Mouse (Mus musculus): ENCODE results near the gene Cep97.

DNA sequence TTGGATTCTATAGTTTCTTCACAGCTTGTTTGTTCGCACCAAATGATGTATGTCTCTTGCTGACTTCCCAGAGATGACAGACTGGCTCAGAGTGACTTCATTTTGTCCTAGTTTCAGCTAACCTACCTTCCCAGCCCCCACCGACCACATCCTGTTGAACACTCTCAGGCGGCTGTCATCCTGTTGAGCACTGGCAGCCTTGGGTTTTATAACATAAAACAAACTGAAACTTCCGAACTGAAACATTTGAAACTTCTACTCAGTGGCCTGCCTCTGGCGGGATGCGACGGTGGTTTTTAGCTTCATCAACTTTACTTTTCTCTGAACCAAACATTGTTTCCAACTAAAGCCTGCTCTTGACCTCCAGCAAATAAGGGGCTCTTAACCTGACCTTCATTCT, 14.3 kb upstream of the Cep97 start:
- TF ChIP-seq CTCF (IDR thresholded peaks at IDR 0.05; ENCODE audit: insufficient read depth, low read depth, low read length) (no peak), POLR2A (IDR thresholded peaks at IDR 0.05; ENCODE audit: insufficient read depth, low read depth, low read length) (no peak)

Measured in olfactory bulb, adult 2 months (tissue).